Mouse (Mus musculus) cortical plate, adult 2 months (tissue): Measurements from ENCODE around the gene Prnd.

Experiments used
- CTCF ChIP-seq: fragments of 200-500 bp; IDR thresholded peaks from 2 replicates; pipeline ENCODE4 v1.5.1; 2011; ENCODE audit warnings: mild to moderate bottlenecking, control low read depth, low read length; ENCODE audit not compliant: insufficient read depth; ENCODE audit errors: extremely low read depth
- POLR2A ChIP-seq: fragments of 200-500 bp; IDR thresholded peaks from 2 replicates; pipeline ENCODE4 v1.6.1; 2011; ENCODE audit warnings: mild to moderate bottlenecking, low read length, control low read depth; ENCODE audit not compliant: insufficient read depth; ENCODE audit errors: extremely low read depth

GRCm38 (mm10) chr2:131912526-131913258 is 38.0 kb upstream of the Prnd start:
- TF ChIP-seq CTCF: no peak
- TF ChIP-seq POLR2A: no peak
